Mouse (Mus musculus): ENCODE data around the gene Cdc42bpb.

The Cdc42bpb gene

GRCm38 (mm10) chr12:111275150-111275841, 102.2 kb downstream of the Cdc42bpb start:
- no peak for DNase-seq

GRCm38 (mm10) chr12:111274447-111275149, 102.9 kb downstream of the Cdc42bpb start:
- DNase-seq = no peak

GRCm38 (mm10) chr12:111274006-111274405, 103.5 kb downstream of the Cdc42bpb start:
- DNase-seq = no peak

GRCm38 (mm10) chr12:111272420-111272819, 105.1 kb downstream of the Cdc42bpb start:
- peak; percentile 81 for DNase-seq

- DNase-seq = no peak
These were observed 105.6 kb downstream of the Cdc42bpb start for GRCm38 (mm10) chr12:111271966-111272365.

GRCm38 (mm10) chr12:111271406-111271805, 106.1 kb downstream of the Cdc42bpb start:
- DNase-seq = no peak

GRCm38 (mm10) chr12:111270629-111271277, 106.8 kb downstream of the Cdc42bpb start, which contains the start of gene Amn:
Gene Amn, plus strand, starts transcription at chr12:111271095.
- no peak for DNase-seq

DNA sequence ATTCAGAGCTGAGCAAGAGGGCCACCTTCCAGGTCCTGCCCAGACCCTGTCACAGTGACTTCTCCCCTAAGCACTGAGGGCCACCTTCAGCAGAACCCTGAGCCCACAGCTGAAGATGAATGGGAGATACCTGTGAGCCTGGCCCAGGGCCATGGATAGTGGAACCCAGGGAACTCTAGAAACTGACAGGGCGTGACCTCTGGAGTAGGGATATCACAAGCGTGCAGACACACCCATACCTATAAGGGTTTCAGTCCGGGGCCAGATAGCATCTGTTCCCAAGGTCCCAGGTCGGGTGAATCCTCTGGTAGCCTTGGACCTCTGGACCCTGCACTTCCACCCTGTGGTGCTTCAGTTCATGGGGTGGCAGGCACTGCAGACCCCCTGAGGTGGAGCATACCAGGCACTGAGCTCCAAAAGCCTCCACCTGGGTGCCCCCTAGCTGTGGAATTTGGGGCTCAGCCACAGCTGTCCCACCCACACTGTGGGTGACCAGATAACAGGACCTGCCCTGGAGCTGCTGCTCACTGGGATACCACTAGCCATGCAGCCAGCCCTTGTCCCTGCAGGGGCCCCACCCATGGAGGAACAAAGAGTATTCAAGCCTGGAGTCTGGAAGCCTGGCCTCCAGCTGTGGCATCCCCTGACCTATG, 109.7 kb downstream of the Cdc42bpb start:
- DNase-seq = no peak

DNA sequence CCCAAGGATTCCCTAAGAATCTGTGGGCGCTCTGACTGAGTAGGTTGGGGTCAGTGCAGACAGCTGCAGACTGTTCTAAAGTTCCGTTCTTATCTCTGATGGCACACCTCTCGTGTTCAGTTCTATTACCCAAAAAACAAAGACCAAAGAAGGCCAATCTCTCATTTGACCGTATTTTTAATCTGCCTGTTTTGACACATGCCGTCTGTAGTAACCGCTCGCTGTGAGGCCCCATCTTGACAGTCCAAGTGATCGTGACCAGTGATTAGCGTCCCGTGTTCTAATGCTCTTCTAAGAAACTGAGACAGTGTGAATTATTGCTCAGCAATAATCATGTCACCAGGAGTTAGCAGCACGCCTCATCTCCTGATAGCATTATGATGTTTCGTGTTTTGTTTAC, 110.9 kb downstream of the Cdc42bpb start:
- no peak for DNase-seq

GRCm38 (mm10) chr12:111265212-111265611, 112.3 kb downstream of the Cdc42bpb start:
- no peak for DNase-seq

DNA sequence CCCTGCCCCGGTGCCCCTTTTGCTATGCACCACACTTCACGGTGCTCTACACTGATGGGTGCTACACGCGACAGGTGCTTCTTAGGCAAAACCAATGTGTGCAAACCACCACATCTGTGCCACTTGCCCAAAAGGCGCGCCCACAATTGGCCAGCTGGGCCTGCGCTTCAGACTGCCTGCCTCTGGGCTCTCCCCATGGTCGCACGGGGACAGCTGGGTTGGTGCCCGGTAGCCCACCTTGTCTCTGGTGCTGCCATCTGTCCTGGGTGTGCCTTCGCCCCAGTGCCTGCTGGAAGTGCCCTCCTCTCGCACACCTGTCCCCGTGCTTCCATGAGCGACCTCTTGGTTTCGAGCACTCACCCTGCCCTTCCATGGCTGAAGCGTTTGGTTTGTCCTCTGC, 113.9 kb downstream of the Cdc42bpb start:
- DNase-seq = no peak

DNA sequence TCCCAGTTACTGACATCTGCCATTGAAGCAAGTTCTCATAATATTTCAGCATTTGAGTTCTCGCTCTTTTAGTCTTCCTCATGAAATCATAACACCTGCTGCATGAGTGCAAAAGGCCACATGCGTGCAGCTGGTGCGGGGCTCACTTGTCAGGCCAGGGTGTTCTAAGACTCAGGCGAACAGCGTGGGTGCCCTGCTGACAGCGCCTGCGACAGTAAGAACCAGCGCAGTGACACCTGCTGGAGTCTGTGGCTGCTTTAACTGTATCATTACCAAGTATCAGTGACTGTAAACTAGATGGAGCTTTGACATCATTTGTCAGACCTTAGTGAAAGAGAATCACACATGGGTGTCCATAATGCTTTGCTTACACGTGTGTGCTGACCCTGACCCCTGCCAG, 126.3 kb downstream of the Cdc42bpb start:
- no peak for DNase-seq

DNA sequence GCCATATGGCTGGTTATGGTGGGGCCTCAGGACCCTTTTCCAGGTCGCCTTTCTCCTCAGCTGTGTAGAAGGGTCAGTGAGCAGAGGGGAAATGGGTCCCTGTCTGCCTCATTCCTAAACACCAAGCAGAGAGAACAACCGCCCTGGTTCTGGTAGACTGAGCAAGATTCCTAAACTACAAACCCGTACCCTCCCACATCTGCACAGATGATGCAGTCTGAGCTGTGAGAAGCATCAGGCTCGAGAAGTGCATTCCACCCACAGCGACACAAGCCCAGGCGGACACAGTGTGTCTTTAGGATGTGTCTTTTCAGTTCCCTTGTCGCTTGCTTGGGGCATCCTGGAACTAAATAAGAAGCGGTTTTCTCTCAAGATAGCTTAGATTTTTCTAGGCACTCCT, 127.4 kb downstream of the Cdc42bpb start:
- no peak for DNase-seq

DNA sequence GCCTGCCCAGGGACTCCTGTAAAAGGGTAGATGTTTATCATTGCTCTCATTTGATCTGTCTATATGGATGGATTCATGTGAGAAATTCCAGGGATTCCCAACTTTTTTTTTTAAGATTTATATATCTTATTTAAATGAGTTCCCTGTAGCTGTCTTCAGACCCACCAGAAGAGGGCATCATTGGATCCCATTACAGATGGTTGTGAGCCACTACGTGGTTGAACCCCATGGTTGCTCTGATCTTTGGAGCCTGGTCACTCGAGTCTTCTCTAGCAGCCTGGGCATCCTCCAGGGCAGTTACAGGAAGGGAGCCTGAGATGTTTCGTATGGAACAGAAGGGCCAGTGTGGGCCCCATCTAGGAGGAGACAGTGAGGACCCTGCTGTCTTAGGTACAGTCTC, 128.4 kb downstream of the Cdc42bpb start:
- no peak for DNase-seq

DNA sequence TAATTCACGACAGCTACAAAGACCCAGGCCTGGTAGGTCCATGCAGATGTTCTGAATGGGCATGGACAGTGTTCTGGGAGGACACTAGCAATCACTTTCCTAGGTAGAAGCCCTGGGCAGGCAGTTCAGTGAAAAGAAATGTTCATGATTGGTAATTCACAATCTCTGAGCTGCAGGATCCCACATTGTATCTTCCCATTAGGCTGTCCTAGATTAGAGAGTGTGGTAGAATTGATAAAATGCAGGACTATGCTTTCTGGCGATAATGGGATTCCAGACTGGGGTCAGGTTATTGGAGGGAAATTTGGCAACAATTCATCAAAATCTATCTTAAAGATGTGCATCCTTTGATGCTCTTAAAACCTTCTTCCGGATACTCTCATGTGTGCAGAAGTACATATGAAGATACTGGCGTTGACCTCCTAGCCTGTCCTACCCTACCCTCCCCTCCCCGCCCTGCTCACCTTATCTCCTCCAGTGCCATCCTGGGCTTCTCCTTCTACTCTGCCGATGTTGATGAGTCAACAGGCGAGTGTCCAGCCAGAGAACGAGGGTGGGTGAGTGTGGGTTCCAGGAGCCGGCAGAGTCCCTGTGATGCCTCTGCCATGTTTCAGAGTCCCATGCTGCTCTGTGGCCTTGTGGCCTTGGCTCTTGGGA, 130.6 kb downstream of the Cdc42bpb start:
- no peak for DNase-seq

DNA sequence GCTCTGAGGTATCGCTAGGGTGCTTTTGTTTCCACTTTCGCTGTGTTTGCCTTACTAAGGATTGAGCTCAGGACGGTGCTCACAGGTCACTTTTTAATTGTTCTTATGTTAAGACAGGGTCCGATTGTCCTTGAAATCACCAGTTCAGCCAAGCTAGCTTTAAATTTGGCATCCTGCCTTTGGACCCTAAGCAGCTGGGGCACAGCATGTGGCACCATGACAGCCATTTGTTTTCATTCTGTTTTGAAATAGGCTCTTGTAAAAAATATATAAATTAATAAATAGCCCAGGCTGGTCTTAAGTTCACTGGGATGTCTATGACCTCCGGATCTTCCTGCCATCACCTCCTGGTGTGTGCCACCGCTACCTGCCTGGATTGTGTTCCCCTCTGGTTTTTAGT, 132.4 kb downstream of the Cdc42bpb start:
- DNase-seq = no peak

DNA sequence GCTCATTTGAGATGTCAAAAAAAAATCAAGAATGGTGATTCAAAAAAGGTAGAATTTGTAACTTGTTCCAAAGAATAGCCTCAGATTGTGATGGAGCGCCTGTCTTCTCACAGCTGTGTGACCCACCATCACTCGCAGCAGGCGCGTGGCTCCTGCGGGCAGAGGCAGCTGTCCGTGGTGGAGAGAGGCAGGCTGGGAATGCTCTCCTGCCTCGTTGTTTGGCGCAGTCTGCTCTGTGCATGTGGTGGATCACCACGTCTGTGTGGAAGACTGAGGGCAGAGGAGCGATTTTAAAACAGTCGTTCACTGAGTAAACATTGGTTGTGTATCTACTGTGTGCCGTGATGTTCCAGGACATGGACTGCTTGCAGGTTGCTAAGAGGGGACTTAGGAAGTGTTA, 133.8 kb downstream of the Cdc42bpb start:
- no peak for DNase-seq

Data from cerebellum, adult 11 months (tissue).